Mouse (Mus musculus): ENCODE measurements around the gene Zfp39. TPM values are rescaled to one million over a fixed set of nuclear protein-coding genes. Genes with fewer than 3 reads are reported as not detected.
"Not testable (repeated sequence)": the region's sequence is repeated elsewhere in the genome, so short reads cannot be mapped to it uniquely, and the experiment has no call there.

Gene Zfp39
- polyA plus RNA-seq, 1 experiment from 2014 or later, result 8.2 TPM

DNA sequence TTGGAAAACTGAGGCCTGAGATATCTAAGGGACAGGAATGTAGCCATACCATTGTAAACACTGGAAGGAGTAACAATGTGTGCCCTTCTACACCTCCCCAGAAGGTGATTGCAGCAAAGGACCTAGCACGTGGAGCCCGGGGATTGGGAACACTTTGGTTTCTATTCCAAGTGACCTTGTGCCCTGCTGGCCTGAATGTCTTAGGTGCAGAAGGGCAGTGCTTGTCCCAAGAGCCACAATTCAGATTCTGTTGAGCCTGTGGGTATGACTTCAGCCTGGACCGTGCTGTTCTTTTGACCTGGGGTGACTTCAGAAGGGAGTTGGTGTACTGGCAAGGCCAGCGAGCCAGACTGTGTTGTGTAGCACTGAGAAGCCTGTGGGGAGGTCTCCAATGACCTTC, 33.1 kb downstream of the Zfp39 start:
- Histone ChIP-seq H3K9ac (replicated peaks; ENCODE audit: low read depth, low read length) (no peak overlapping the region), H3K27me3 (ENCODE audit: control insufficient read depth, insufficient read depth, low read length) (no peaks in the 10 kb centered on the region), H3K36me3 (ENCODE audit: control insufficient read depth, insufficient read depth, low read length) (peaks cover 12% of the 10 kb centered on the region; the same call in 1 of the 2 replicates), H3K4me2 (replicated peaks; ENCODE audit: low read depth, low read length) (no peak overlapping the region), H3K27ac (ENCODE audit: low read length) (no peak overlapping the region), H3K4me1 (ENCODE audit: control insufficient read depth, insufficient read depth, low read length) (peaks cover 4% of the 10 kb centered on the region; the same call in 1 of the 2 replicates), H3K9me3 (ENCODE audit: control insufficient read depth, low read depth, low read length) (no peaks in the 10 kb centered on the region), H3K4me3 (ENCODE audit: low read depth, low read length) (no peak overlapping the region)
- WGBS, result 79% methylated on average over 4 of the region's 4 CpGs
- ATAC-seq (ENCODE audit: insufficient number of reproducible peaks, insufficient read depth, low FRiP score, low read depth), result no peak

DNA sequence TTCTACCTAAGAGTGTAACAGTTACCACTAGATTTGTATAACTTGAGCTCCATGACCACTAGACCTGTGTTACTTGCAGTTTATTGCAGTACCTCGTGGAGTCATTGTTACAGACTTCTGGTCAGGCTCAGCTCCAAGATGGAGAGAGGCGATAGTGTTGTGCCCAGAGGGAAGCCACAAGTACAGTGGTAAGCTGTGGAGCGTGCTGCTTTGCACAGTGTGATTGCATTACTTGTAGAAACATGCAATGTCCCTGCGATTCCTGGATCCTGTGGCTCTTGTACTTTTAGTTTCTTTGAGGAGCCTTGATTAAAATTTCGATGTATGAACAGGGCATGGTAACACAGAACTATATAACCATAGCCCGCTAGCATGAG, 36.1 kb downstream of the Zfp39 start:
- no peak overlapping the region for H3K27ac ChIP-seq (ENCODE audit: low read length)
- no peak overlapping the region for H3K9ac ChIP-seq (replicated peaks; ENCODE audit: low read depth, low read length)

GRCm38 (mm10) chr11:58867039-58867953, 36.7 kb downstream of the Zfp39 start, which contains the start of gene 2810021J22Rik:
2810021J22Rik (plus strand) TSS chr11:58867216.
- 3% methylated on average over 37 of the region's 37 CpGs for WGBS
- Histone ChIP-seq H3K27me3 (ENCODE audit: control insufficient read depth, insufficient read depth, low read length) (no peaks in the 10 kb centered on the region), H3K9me3 (ENCODE audit: control insufficient read depth, low read depth, low read length) (no peaks in the 10 kb centered on the region), H3K9ac (replicated peaks; ENCODE audit: low read depth, low read length) (peak within 1 kb of the TSS; percentile 44), H3K36me3 (ENCODE audit: control insufficient read depth, insufficient read depth, low read length) (peaks cover 12% of the 10 kb centered on the region; the same call in 1 of the 2 replicates), H3K4me1 (ENCODE audit: control insufficient read depth, insufficient read depth, low read length) (peaks cover 4% of the 10 kb centered on the region; the same call in 1 of the 2 replicates), H3K4me3 (ENCODE audit: low read depth, low read length) (peak within 1 kb of the TSS; percentile 53), H3K4me2 (replicated peaks; ENCODE audit: low read depth, low read length) (peak within 1 kb of the TSS; percentile 62), H3K27ac (ENCODE audit: low read length) (peak within 1 kb of the TSS; percentile 48; the same call in 1 of the 2 replicates)
- ATAC-seq (ENCODE audit: insufficient number of reproducible peaks, insufficient read depth, low FRiP score, low read depth), result peak; percentile 85

More for the DNA sequence above, 36.1 kb downstream of the Zfp39 start:
- WGBS, result 82% methylated on average over 6 of the region's 6 CpGs
- Histone ChIP-seq H3K4me3 (ENCODE audit: low read depth, low read length) (peak overlapping the region; percentile 53), H3K27me3 (ENCODE audit: control insufficient read depth, insufficient read depth, low read length) (no peaks in the 10 kb centered on the region), H3K9me3 (ENCODE audit: control insufficient read depth, low read depth, low read length) (no peaks in the 10 kb centered on the region), H3K36me3 (ENCODE audit: control insufficient read depth, insufficient read depth, low read length) (peaks cover 12% of the 10 kb centered on the region; the same call in 1 of the 2 replicates), H3K4me1 (ENCODE audit: control insufficient read depth, insufficient read depth, low read length) (peaks cover 4% of the 10 kb centered on the region; the same call in 1 of the 2 replicates), H3K4me2 (replicated peaks; ENCODE audit: low read depth, low read length) (peak overlapping the region; percentile 62)
- no peak for ATAC-seq (ENCODE audit: insufficient number of reproducible peaks, insufficient read depth, low FRiP score, low read depth)

DNA sequence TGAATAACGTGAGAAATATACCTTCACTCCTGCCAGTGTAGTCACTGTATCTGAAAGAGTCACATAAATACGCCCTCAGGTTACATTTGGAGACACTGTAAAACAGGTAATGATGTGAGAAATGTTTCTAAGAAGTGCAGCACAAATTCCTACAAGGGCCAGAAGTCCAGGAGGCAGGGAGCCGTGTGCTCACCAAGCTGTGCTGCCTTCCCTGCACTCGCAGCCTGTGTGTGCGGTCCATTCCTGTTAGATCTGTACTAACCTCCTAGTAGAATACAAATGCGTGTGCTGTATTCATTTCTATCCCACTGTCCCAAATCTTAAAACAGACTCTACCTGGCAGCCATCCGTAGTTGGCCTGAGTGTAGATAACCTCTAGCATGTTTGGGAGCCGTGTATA, 43.3 kb downstream of the Zfp39 start:
- Histone ChIP-seq H3K4me2 (replicated peaks; ENCODE audit: low read depth, low read length) (no peak overlapping the region), H3K27ac (ENCODE audit: low read length) (no peak overlapping the region), H3K4me3 (ENCODE audit: low read depth, low read length) (no peak overlapping the region), H3K27me3 (ENCODE audit: control insufficient read depth, insufficient read depth, low read length) (no peaks in the 10 kb centered on the region), H3K36me3 (ENCODE audit: control insufficient read depth, insufficient read depth, low read length) (peaks cover 30% of the 10 kb centered on the region), H3K9ac (replicated peaks; ENCODE audit: low read depth, low read length) (no peak overlapping the region), H3K9me3 (ENCODE audit: control insufficient read depth, low read depth, low read length) (peaks cover 24% of the 10 kb centered on the region; the same call in 1 of the 2 replicates), H3K4me1 (ENCODE audit: control insufficient read depth, insufficient read depth, low read length) (no peaks in the 10 kb centered on the region)
- WGBS, result 93% methylated on average over 8 of the region's 8 CpGs
- ATAC-seq (ENCODE audit: insufficient number of reproducible peaks, insufficient read depth, low FRiP score, low read depth), result no peak

GRCm38 (mm10) chr11:58849731-58850130, 54.3 kb downstream of the Zfp39 start:
- 70% methylated on average over 2 of the region's 2 CpGs for WGBS
- H3K9me3 ChIP-seq (ENCODE audit: control insufficient read depth, low read depth, low read length), result no peaks in the 10 kb centered on the region
- no peak overlapping the region for H3K9ac ChIP-seq (replicated peaks; ENCODE audit: low read depth, low read length)
- peaks cover 9% of the 10 kb centered on the region for H3K36me3 ChIP-seq (ENCODE audit: control insufficient read depth, insufficient read depth, low read length)
- H3K4me2 ChIP-seq (replicated peaks; ENCODE audit: low read depth, low read length), result no peak overlapping the region
- H3K27ac ChIP-seq (ENCODE audit: low read length), result no peak overlapping the region
- H3K27me3 ChIP-seq (ENCODE audit: control insufficient read depth, insufficient read depth, low read length), result no peaks in the 10 kb centered on the region
- H3K4me3 ChIP-seq (ENCODE audit: low read depth, low read length), result no peak overlapping the region
- ATAC-seq (ENCODE audit: insufficient number of reproducible peaks, insufficient read depth, low FRiP score, low read depth), result no peak
- peaks cover 4% of the 10 kb centered on the region for H3K4me1 ChIP-seq (ENCODE audit: control insufficient read depth, insufficient read depth, low read length)

GRCm38 (mm10) chr11:58847636-58848035, 56.4 kb downstream of the Zfp39 start:
- WGBS, result 47% methylated on average over 9 of the region's 9 CpGs
- peak overlapping the region; percentile 66 for H3K4me3 ChIP-seq (ENCODE audit: low read depth, low read length)
- no peak for ATAC-seq (ENCODE audit: insufficient number of reproducible peaks, insufficient read depth, low FRiP score, low read depth)
- H3K9ac ChIP-seq (replicated peaks; ENCODE audit: low read depth, low read length), result peak overlapping the region; percentile 76
- no peaks in the 10 kb centered on the region for H3K9me3 ChIP-seq (ENCODE audit: control insufficient read depth, low read depth, low read length)
- peaks cover 4% of the 10 kb centered on the region for H3K4me1 ChIP-seq (ENCODE audit: control insufficient read depth, insufficient read depth, low read length)
- H3K27me3 ChIP-seq (ENCODE audit: control insufficient read depth, insufficient read depth, low read length), result no peaks in the 10 kb centered on the region
- no peak overlapping the region for H3K27ac ChIP-seq (ENCODE audit: low read length)
- peaks cover 5% of the 10 kb centered on the region for H3K36me3 ChIP-seq (ENCODE audit: control insufficient read depth, insufficient read depth, low read length)
- peak overlapping the region; percentile 60 for H3K4me2 ChIP-seq (replicated peaks; ENCODE audit: low read depth, low read length)

DNA sequence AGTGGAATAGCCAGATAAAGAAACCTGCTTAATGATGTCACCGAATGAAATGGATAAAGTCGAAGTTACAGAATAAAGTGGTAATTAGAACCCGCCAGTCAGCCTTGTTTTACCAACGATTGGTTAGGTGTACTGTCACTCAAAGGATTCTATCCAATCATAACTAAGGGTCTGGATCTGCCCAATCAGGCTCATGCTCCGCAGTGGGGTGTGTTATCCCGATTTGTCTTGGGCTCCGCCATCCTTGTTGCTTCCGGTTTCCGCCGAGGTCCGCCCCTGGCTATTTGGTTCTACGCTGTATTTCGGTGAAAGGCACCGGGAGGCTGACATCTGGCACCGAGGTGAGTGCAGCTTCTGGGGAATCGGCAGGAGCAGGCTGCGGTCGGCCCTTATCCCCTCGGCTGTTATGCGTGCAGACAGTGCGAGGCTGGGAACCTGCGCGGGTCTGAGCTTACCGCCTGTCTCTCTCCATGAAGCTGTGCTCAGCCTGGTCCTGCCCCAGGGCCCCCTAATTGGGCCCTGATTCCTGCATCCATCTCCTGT, 57.0 kb downstream of the Zfp39 start, which contains the start of gene Gm12258:
Gm12258 (plus strand) TSS at position 240 of the 543 bp plus-strand sequence.
- Histone ChIP-seq H3K9ac (replicated peaks; ENCODE audit: low read depth, low read length) (peak within 1 kb of the TSS; percentile 76), H3K27me3 (ENCODE audit: control insufficient read depth, insufficient read depth, low read length) (no peaks in the 10 kb centered on the region), H3K4me3 (ENCODE audit: low read depth, low read length) (peak within 1 kb of the TSS; percentile 66), H3K4me2 (replicated peaks; ENCODE audit: low read depth, low read length) (peak within 1 kb of the TSS; percentile 60), H3K4me1 (ENCODE audit: control insufficient read depth, insufficient read depth, low read length) (peaks cover 4% of the 10 kb centered on the region), H3K9me3 (ENCODE audit: control insufficient read depth, low read depth, low read length) (no peaks in the 10 kb centered on the region), H3K36me3 (ENCODE audit: control insufficient read depth, insufficient read depth, low read length) (peaks cover 5% of the 10 kb centered on the region), H3K27ac (ENCODE audit: low read length) (no peak within 1 kb of the TSS)
- WGBS, result under 1% methylated on average over 24 of the region's 24 CpGs
- peak; percentile 100 for ATAC-seq (ENCODE audit: insufficient number of reproducible peaks, insufficient read depth, low FRiP score, low read depth)

GRCm38 (mm10) chr11:58838951-58839350, 65.1 kb downstream of the Zfp39 start, which contains the start of gene Olfr311:
Olfr311 (plus strand) TSS chr11:58839251.
- not testable (repeated sequence) for H3K9me3 ChIP-seq (ENCODE audit: control insufficient read depth, low read depth, low read length); H3K4me1 ChIP-seq (ENCODE audit: control insufficient read depth, insufficient read depth, low read length); ATAC-seq (ENCODE audit: insufficient number of reproducible peaks, insufficient read depth, low FRiP score, low read depth); H3K9ac ChIP-seq (replicated peaks; ENCODE audit: low read depth, low read length); H3K36me3 ChIP-seq (ENCODE audit: control insufficient read depth, insufficient read depth, low read length); H3K27ac ChIP-seq (ENCODE audit: low read length); H3K4me2 ChIP-seq (replicated peaks; ENCODE audit: low read depth, low read length); H3K4me3 ChIP-seq (ENCODE audit: low read depth, low read length); H3K27me3 ChIP-seq (ENCODE audit: control insufficient read depth, insufficient read depth, low read length)
